Mouse (Mus musculus): Measurements from ENCODE around the gene Cluh. TPM values are rescaled to one million over a fixed set of nuclear protein-coding genes. Genes with fewer than 3 reads are reported as not detected.

The Cluh gene
- polyA plus RNA-seq, 1 experiment from 2014 or later = 50.2 TPM

Other genes starting within 250 kb of the Cluh start
- gene Rap1gap2, start 38.6 kb upstream of the Cluh start, polyA plus RNA-seq (2016; fragmentation: Nextera tagmentation; extraction: Ambion mirVana) = 5.2 and 7.0 TPM in 2 replicates
- 1.6 and 1.7 TPM in 2 replicates for gene Ccdc92b, start 29.9 kb upstream of the Cluh start, polyA plus RNA-seq (2016; fragmentation: Nextera tagmentation; extraction: Ambion mirVana)
- gene Pafah1b1, start 75.2 kb downstream of the Cluh start, polyA plus RNA-seq (2016; fragmentation: Nextera tagmentation; extraction: Ambion mirVana) = 47.2 and 55.8 TPM in 2 replicates
- 43.2 and 52.9 TPM in 2 replicates for gene Mettl16, start 121.3 kb downstream of the Cluh start, polyA plus RNA-seq (2016; fragmentation: Nextera tagmentation; extraction: Ambion mirVana)
- 3.2 and 3.8 TPM in 2 replicates for gene Mnt, start 181.4 kb downstream of the Cluh start, polyA plus RNA-seq (2016; fragmentation: Nextera tagmentation; extraction: Ambion mirVana)
- gene Sgsm2, start 247.6 kb downstream of the Cluh start, polyA plus RNA-seq (2016; fragmentation: Nextera tagmentation; extraction: Ambion mirVana) = 5.5 and 5.8 TPM in 2 replicates
- 41.0 and 52.7 TPM in 2 replicates for gene Tsr1, start 248.6 kb downstream of the Cluh start, polyA plus RNA-seq (2016; fragmentation: Nextera tagmentation; extraction: Ambion mirVana)

Data from heart, embryonic 10.5 days (tissue).